Mouse (Mus musculus): Measurements from ENCODE around the gene Fahd1.

Fahd1 gene

GRCm38 (mm10) chr17:24850065-24850772 lies at the start of gene Fahd1:
Fahd1 (minus strand) TSS chr17:24850364.
- peak; percentile 97 to 98 for DNase-seq (ENCODE audit: low spot score in 2 of 2)

GRCm38 (mm10) chr17:24899153-24899552 lies 49.0 kb upstream of the Fahd1 start:
- DNase-seq (ENCODE audit: low spot score in 2 of 2), result no peak

- DNase-seq (ENCODE audit: low spot score in 2 of 2), result no peak
These were observed 48.1 kb upstream of the Fahd1 start for GRCm38 (mm10) chr17:24898041-24898854.

GRCm38 (mm10) chr17:24897600-24897999 lies 47.4 kb upstream of the Fahd1 start:
- DNase-seq (ENCODE audit: low spot score in 2 of 2), result no peak

GRCm38 (mm10) chr17:24896993-24897269 lies 46.8 kb upstream of the Fahd1 start:
- no peak for DNase-seq (ENCODE audit: low spot score in 2 of 2)

GRCm38 (mm10) chr17:24896241-24896992 lies 46.3 kb upstream of the Fahd1 start, which contains the start of gene Nme3:
Nme3 (plus strand) TSS chr17:24896500.
- DNase-seq (ENCODE audit: low spot score in 2 of 2), result peak in 1 of 2 experiments; percentile 73

- no peak for DNase-seq (ENCODE audit: low spot score in 2 of 2)
These were observed 45.5 kb upstream of the Fahd1 start for GRCm38 (mm10) chr17:24895571-24896240.

GRCm38 (mm10) chr17:24894995-24895547 lies 44.9 kb upstream of the Fahd1 start, which contains the start of the genes Eme2 and Mrps34:
Eme2 (minus strand) TSS chr17:24895087.
Mrps34 (plus strand) TSS chr17:24895116.
- peak in 1 of 2 experiments; percentile 85 for DNase-seq (ENCODE audit: low spot score in 2 of 2)

GRCm38 (mm10) chr17:24894061-24894994 lies 44.2 kb upstream of the Fahd1 start:
- DNase-seq (ENCODE audit: low spot score in 2 of 2), result no peak

GRCm38 (mm10) chr17:24893276-24893675 lies 43.1 kb upstream of the Fahd1 start:
- DNase-seq (ENCODE audit: low spot score in 2 of 2), result no peak

- DNase-seq (ENCODE audit: low spot score in 2 of 2), result no peak
These were observed 42.6 kb upstream of the Fahd1 start for GRCm38 (mm10) chr17:24892785-24893184.

- DNase-seq (ENCODE audit: low spot score in 2 of 2), result no peak
These were observed 41.2 kb upstream of the Fahd1 start for GRCm38 (mm10) chr17:24891321-24891720.

GRCm38 (mm10) chr17:24890151-24891092 lies 40.3 kb upstream of the Fahd1 start:
- DNase-seq (ENCODE audit: low spot score in 2 of 2), result no peak

- DNase-seq (ENCODE audit: low spot score in 2 of 2), result no peak
These were observed 38.7 kb upstream of the Fahd1 start for GRCm38 (mm10) chr17:24888862-24889261.

- DNase-seq (ENCODE audit: low spot score in 2 of 2), result no peak
These were observed 37.3 kb upstream of the Fahd1 start for GRCm38 (mm10) chr17:24887291-24888080.

GRCm38 (mm10) chr17:24886932-24887271 lies 36.7 kb upstream of the Fahd1 start:
- no peak for DNase-seq (ENCODE audit: low spot score in 2 of 2)

GRCm38 (mm10) chr17:24886134-24886931 lies 36.2 kb upstream of the Fahd1 start, which contains the start of the genes Nubp2 and Spsb3:
Nubp2 (minus strand) TSS chr17:24886349.
Spsb3 (plus strand) TSS chr17:24886643.
- DNase-seq (ENCODE audit: low spot score in 2 of 2), result peak; percentile 99 to 100
